Mouse (Mus musculus) cerebellum, adult 18-20 months (tissue): ENCODE measurements around the gene Fosl2.
A peak's percentile ranks its signal among the peaks of the same experiment; 100 is the strongest.

ENCODE experiments used
- DNase-seq, 2 experiments: peaks; one replicate each; pipeline ENCODE4 v3.0.0; 2021

The Fosl2 gene

GRCm38 (mm10) chr5:32135336-32136206, at the start of gene Fosl2:
Gene Fosl2, plus strand, starts transcription at chr5:32135801.
- DNase-seq = peak; percentile 93 to 98

DNA sequence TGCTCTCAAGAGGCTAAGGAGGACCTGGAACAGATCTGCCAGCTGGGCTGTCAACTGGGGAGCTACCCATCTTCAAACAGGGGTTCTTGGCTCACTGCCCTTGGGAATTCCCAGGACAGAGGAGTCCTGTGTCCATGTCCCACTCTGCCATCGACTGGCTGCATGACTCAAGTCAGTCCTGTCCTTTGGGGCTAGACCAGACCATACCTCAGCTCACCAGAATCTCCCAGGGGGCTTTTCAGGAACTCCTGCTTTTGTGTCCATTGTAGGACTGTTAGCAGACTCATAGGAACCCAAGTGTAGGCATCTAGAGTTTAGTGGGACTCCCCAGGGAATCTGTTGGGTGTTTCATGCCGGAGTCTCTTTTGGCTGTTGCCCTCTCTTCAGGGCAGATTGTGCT, 49.6 kb upstream of the Fosl2 start:
- DNase-seq = no peak

GRCm38 (mm10) chr5:32086526-32087090, 49.0 kb upstream of the Fosl2 start:
- no peak for DNase-seq

GRCm38 (mm10) chr5:32089481-32089880, 46.1 kb upstream of the Fosl2 start:
- DNase-seq = no peak

DNA sequence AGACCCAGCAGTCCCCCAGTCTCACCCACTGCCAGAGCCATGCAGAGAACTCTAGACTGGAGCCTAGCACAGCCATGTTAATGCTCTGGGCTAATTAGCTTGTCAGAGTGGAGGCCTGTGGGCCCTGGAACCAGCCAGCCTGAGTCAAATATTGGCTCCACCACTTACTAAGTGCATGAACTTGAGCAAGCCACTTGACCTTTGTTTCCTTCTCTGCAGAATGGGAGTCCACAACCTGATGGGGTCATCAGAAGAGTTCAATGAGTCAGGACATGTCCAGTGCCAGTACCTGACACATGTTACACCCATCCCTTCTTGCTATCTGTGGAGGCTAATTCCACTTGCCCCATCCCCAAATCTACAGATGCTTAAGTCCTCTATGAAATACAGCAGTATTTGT, 43.3 kb upstream of the Fosl2 start:
- no peak for DNase-seq

DNA sequence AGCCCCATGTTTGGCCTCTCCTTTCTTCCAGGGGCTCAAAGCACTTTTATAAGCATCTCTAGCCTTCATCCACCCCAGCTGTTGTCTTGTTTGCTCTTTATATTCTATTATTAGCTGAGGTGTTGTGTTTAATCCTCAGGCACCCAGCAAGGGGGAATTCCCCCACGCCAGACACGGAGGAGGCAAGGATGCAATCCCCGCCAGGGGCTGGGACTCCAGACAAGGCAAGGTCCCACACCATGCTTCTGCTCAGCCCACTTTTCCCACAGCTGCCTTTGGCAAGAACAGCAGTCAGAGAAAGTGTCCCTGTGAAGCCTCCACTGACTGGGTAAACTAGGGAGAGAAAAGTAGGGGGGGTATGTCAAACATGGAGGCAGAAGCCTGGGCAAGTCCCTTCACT, 36.9 kb upstream of the Fosl2 start:
- DNase-seq = no peak

GRCm38 (mm10) chr5:32102484-32102883, 33.1 kb upstream of the Fosl2 start:
- peak; percentile 64 to 67 for DNase-seq

GRCm38 (mm10) chr5:32102971-32103431, 32.6 kb upstream of the Fosl2 start:
- peak; percentile 51 to 52 for DNase-seq

- no peak for DNase-seq
These were observed 32.1 kb upstream of the Fosl2 start for GRCm38 (mm10) chr5:32103545-32103944.

DNA sequence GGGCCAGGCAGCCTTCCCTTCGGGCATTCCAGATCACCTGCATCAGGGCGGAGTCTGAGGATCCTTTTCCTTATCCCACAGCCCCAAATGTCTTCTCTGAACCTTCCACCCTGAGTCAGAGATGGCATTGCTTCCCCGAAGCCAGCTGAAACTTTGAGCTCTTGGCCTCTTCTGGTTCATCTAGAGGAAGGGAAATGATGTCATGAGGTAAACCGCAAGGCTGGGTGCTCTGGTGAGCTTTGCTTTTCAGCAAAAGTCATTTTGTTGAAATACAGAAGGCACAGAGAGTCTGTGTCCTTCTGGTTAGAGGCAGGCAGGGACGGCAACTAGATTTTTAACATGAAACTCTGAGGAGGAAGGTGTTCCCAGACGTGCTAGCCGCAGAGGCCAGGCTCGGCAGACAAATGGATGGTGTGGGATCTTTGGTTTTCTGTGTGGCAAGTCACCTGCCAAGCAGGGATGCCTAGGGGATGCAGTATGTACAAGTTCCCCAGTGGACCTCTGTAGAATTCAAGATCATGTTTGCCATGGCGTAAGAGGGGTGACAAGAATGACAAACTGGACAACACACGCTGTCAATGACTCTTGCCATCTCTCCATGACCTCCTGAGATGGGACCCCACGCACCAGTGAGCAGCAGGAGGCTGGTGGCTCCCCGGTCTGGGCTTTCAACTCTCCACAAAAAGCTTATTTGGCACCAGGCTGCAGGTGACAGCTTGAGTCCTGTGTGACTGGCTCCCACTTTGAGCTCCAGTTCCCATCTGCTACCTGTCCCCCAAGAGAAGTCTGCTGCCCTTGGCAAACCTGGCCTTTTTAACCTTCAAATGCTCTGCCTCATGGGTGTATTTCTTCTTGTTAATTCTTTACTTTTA, 31.2 kb upstream of the Fosl2 start:
- peak; percentile 62 to 71 for DNase-seq

GRCm38 (mm10) chr5:32106473-32107140, 29.0 kb upstream of the Fosl2 start:
- DNase-seq = no peak

DNA sequence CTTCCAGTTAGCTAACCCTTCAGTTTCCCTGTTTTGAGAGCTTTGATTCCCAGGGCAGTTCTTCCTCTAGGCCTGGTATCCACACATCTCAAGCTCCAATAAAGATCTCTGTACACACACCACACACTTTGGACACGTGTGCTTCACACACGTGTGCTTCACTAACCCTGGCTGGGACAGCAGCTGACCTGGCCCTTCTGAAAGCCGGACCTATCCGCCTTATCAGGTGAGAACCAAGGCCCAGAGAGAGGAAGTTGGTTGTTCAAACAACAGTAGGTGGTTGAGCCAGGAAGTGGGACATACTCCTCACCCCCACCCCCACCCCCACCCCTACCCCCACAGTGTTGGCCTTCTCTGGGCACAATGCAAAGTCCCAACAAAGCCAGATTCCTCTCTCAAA, 24.9 kb upstream of the Fosl2 start:
- no peak for DNase-seq

GRCm38 (mm10) chr5:32112206-32112916, 23.2 kb upstream of the Fosl2 start:
- DNase-seq = no peak

DNA sequence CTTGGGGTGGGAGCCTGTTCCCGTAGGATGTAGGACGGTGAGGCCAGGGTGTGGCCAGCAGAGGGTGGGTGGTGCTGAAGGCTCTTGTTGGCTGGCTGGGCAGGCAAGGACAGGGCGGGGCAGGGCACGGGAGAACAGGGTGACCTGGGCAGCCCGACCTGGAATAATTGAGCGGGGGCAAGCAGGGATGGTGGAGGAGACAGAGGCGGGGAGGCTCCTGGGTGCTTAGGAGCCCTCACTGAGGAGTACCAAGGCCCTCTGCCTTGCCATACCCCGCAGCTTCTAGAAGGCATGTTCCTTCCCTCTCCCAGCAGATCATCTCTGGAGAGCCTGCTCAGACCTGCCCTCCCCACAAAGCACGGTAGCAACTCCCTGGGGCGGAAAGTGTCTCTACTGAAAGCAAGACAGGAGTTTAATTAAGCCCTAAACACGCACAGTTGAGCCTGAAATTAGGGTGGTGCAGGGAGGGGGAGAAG, 14.7 kb upstream of the Fosl2 start:
- no peak for DNase-seq

DNA sequence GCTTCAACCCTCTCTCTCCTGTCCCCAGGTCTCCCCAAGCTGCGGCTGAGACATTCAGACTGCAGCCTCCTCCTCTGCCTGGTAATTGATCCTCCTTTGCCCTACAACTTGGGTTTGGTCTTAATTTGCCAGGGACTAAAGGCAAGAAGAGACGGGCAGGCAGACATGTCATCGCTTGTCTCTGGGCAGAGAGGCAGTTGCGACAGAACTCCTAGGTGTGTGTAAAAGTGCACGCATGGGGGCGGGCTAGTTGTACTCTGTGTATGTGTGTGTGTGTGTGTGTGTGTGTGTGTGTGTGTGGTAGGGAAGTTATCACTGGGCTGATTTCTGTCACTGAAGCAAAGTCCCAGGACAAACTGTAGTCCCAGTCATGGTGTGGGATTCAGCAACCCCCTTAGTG, 13.7 kb upstream of the Fosl2 start:
- DNase-seq = no peak

GRCm38 (mm10) chr5:32122363-32122762, 13.2 kb upstream of the Fosl2 start:
- no peak for DNase-seq

DNA sequence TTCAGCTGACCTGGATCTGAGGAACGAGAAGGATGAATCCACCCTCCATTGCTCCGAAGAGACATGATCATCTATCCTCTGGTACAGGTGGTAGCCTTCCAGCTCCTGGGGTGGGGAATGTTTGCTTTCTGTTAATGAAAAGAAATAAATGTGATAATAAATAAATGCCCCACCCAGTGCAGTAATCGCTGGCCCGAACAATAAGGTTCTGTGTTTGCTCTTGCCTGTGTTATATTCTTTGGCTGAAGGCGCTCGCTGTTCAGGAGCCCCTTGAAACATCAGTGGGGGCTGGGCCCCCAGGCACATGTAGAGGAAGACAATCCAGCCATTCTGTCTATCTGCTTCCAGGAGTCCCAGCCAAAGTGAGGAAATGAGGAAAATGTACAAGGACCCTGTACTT, 10.6 kb upstream of the Fosl2 start:
- no peak for DNase-seq

GRCm38 (mm10) chr5:32127226-32127625, 8.4 kb upstream of the Fosl2 start:
- no peak for DNase-seq

DNA sequence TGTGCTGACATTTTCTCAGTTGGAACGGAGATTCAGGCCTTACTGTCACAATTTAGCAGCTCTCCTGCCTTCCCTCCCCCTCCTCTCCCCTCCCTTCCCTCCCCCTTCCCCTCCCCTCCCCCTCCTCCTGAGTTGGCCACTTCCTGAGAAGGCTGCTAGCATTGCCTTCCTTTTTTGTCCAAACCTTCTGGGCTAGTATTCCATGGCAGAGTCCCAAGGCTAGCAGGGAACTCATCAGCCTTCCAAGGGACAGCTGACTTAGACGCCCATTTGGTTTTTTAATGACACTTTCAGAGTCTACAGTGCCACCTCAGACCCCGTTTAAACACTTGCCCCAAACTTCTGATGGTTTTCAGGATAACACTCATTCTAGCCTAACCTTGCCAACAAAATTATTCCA, 7.7 kb upstream of the Fosl2 start:
- DNase-seq = no peak

DNA sequence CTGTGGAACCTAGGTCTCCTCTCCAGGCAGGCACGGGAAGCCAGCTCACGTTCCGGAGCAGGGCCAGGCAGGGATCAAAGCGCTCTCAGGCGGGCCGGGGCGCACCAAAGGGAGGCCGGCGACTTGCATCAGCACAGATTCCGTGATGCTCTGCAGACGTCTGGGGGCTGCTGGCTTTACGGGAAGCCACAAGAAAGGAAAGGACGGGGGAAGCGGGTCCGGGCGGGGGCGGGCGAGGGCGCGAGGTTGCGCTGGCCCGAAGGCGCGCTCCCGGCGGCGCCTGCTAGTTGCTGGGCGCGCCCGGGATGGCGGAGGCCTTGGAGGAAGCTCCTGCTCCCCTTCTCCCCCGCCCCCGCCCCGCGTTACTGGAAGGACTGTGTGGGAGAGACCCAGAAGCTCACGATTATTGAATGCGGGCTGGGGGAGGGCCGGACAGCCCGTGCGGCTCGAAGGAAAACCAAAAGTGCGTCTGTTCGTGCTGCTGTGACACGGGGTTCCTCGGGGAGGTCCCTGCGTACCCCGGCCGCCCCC, 2.6 kb upstream of the Fosl2 start:
- DNase-seq = peak; percentile 66 to 80

- DNase-seq = peak; percentile 78 to 79
These were observed 2.0 kb upstream of the Fosl2 start for GRCm38 (mm10) chr5:32133549-32134004.
